Mouse (Mus musculus): ENCODE data around the gene Kcnk3.

DNA sequence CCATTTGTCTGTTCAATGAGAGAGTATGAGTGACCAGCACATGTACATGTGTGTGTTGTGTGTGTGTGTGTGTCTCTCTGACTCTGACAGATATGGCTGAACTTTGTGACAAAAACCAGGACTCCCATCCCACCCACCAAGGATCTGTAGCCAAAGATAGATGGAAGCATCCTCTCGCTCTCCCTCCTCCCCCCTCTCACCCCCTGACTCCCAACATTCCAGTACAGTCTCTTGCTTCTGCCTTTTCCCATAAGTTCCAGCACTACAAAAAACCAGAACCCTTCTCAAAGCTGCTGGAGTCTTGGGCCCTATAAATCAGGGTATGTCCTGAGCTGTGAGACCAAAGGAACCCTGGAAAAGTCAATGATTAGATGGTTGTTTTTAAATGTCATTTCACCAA, 19.5 kb upstream of the Kcnk3 start:
- TF ChIP-seq CTCF (IDR thresholded peaks at IDR 0.05; ENCODE audit: insufficient read depth, low read length) (no peak), POLR2A (IDR thresholded peaks at IDR 0.05; ENCODE audit: borderline replicate concordance, extremely low read depth, low read depth, low read length) (no peak)

Measured in lung, adult 2 months (tissue).